Mouse (Mus musculus): ENCODE results near the gene Fibin.

DNA sequence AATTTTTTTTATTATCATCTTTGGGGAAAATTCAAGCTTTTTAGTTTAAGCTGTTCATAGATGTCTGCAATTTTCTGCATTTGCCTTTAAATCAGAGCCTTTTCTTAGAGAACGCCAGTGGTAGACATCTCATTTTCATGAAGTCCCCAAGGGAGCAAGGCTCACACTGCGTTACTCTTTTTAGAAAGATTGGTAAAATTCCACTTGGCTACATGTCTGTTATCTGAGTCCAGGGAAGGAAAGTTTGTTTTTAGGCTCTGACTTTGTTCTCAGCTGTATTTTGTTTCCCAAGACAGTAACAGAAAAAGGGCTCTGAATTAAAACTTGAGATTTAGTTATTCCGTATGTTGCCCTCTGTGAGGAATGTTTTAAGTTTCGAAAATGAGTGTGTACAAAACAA lies 43.0 kb downstream of the Fibin start:
- TF ChIP-seq CTCF (IDR thresholded peaks at IDR 0.05; ENCODE audit: borderline replicate concordance, insufficient read depth, low read depth, low read length) (no peak), POLR2A (IDR thresholded peaks at IDR 0.05; ENCODE audit: borderline replicate concordance, insufficient read depth, low read length) (no peak)
